Mouse (Mus musculus) brown adipose tissue, adult 24 weeks (tissue): Measurements from ENCODE around the gene Capn15. TPM values are rescaled to one million over a fixed set of nuclear protein-coding genes. Genes with fewer than 3 reads are reported as not detected.

Experiments used
- polyA plus RNA-seq: library from polyadenylated mRNA; stranded (reverse); fragments of >200 nt; gene quantifications from 2 replicates; pipeline ENCODE4 v1.2.4, GENCODE M21; 2012; ENCODE audit not compliant: missing spikeins, insufficient read depth, insufficient read length

Gene Capn15
- polyA plus RNA-seq, 1 experiment, result 4.7 TPM

Other genes with a start within 250 kb of the Capn15 start
- not detected in 2 replicates for gene Mslnl, start 249.8 kb downstream of the Capn15 start, polyA plus RNA-seq
- gene Msln, start 231.4 kb downstream of the Capn15 start, polyA plus RNA-seq, result not detected in 2 replicates
- gene Narfl, start 212.0 kb downstream of the Capn15 start, polyA plus RNA-seq, result 40.5 and 42.4 TPM in 2 replicates
- gene Haghl, start 200.1 kb downstream of the Capn15 start, polyA plus RNA-seq, result 5.0 and 5.9 TPM in 2 replicates
- not detected in 2 replicates for gene Ccdc78, start 199.2 kb downstream of the Capn15 start, polyA plus RNA-seq
- 41.4 and 42.8 TPM in 2 replicates for gene Fam173a, start 192.9 kb downstream of the Capn15 start, polyA plus RNA-seq
- gene AC134908.4, start 190.1 kb downstream of the Capn15 start, polyA plus RNA-seq, result 4.6 TPM in 1 of 2 replicates, not detected in the other
- 1.8 and 3.2 TPM in 2 replicates for gene Metrn, start 188.7 kb downstream of the Capn15 start, polyA plus RNA-seq
- 0.42 and 0.79 TPM in 2 replicates for gene Fbxl16, start 176.7 kb downstream of the Capn15 start, polyA plus RNA-seq
- gene Wdr24, start 162.2 kb downstream of the Capn15 start, polyA plus RNA-seq, result 6.3 and 7.1 TPM in 2 replicates
- gene Jmjd8, start 156.9 kb downstream of the Capn15 start, polyA plus RNA-seq, result 29.2 and 37.3 TPM in 2 replicates
- gene Stub1, start 152.4 kb downstream of the Capn15 start, polyA plus RNA-seq, result 65.3 and 69.4 TPM in 2 replicates
- gene Rhbdl1, start 148.5 kb downstream of the Capn15 start, polyA plus RNA-seq, result 3.4 and 5.0 TPM in 2 replicates
- 0.95 and 1.6 TPM in 2 replicates for gene Gm20683, start 144.0 kb downstream of the Capn15 start, polyA plus RNA-seq
- 69.0 and 72.5 TPM in 2 replicates for gene Rhot2, start 140.9 kb downstream of the Capn15 start, polyA plus RNA-seq
- gene Wdr90, start 124.3 kb downstream of the Capn15 start, polyA plus RNA-seq, result 1.6 and 2.4 TPM in 2 replicates
- 432 and 445 TPM in 2 replicates for gene Mcrip2, start 117.0 kb downstream of the Capn15 start, polyA plus RNA-seq
- gene Mettl26, start 110.7 kb downstream of the Capn15 start, polyA plus RNA-seq, result 47.5 and 52.1 TPM in 2 replicates
- not detected in 2 replicates for gene Wfikkn1, start 104.9 kb downstream of the Capn15 start, polyA plus RNA-seq
- gene Rab40c, start 66.1 kb downstream of the Capn15 start, polyA plus RNA-seq, result 6.3 and 7.0 TPM in 2 replicates
- gene Pigq, start 40.9 kb downstream of the Capn15 start, polyA plus RNA-seq, result 65.6 and 109 TPM in 2 replicates
- gene Nhlrc4, start 40.8 kb downstream of the Capn15 start, polyA plus RNA-seq, result not detected in 2 replicates
- not detected in 2 replicates for gene A930017K11Rik, start 33.2 kb downstream of the Capn15 start, polyA plus RNA-seq
- 5.3 and 5.7 TPM in 2 replicates for gene Rab11fip3, start 83.8 kb upstream of the Capn15 start, polyA plus RNA-seq
- gene Decr2, start 104.5 kb upstream of the Capn15 start, polyA plus RNA-seq, result 48.4 and 53.1 TPM in 2 replicates
- 1.9 and 5.5 TPM in 2 replicates for gene Nme4, start 109.8 kb upstream of the Capn15 start, polyA plus RNA-seq
- gene Tmem8, start 127.5 kb upstream of the Capn15 start, polyA plus RNA-seq, result 3.0 and 5.1 TPM in 2 replicates
- gene Mrpl28, start 137.7 kb upstream of the Capn15 start, polyA plus RNA-seq, result 126 and 135 TPM in 2 replicates
- gene Axin1, start 152.9 kb upstream of the Capn15 start, polyA plus RNA-seq, result 10.5 and 10.9 TPM in 2 replicates
- not detected in 2 replicates for gene Pdia2, start 213.3 kb upstream of the Capn15 start, polyA plus RNA-seq
- not detected in 2 replicates for gene Rgs11, start 217.2 kb upstream of the Capn15 start, polyA plus RNA-seq
- 3.1 and 7.4 TPM in 2 replicates for gene Arhgdig, start 222.0 kb upstream of the Capn15 start, polyA plus RNA-seq